Mouse (Mus musculus) layer of hippocampus, adult 2 months (tissue): ENCODE measurements at regions not wholly inside any gene's neighbourhood (a gene's known extent, or its start where the extent isn't known, plus 50 kb on each side); places are given as distances from the start of the nearest gene placed in this dataset.

Experiments
- DNase-seq, 2 experiments: peaks; one replicate each; pipeline ENCODE4 v3.0.0; 2022; ENCODE audit warnings: low spot score in 2 of 2
- H3K27ac ChIP-seq: fragments of 200-600 bp; 2 replicates; pipeline ENCODE4 v1.8.1; 2022
- H3K4me3 ChIP-seq: fragments of 200-600 bp; 2 replicates; pipeline ENCODE4 v1.8.1; 2022; ENCODE audit warnings: mild to moderate bottlenecking
- CTCF ChIP-seq: fragments of 200-600 bp; conservative IDR thresholded peaks from 2 replicates; pipeline ENCODE4 v1.8.1; 2022; ENCODE audit warnings: antibody characterized with exemption, mild to moderate bottlenecking, moderate library complexity

DNA sequence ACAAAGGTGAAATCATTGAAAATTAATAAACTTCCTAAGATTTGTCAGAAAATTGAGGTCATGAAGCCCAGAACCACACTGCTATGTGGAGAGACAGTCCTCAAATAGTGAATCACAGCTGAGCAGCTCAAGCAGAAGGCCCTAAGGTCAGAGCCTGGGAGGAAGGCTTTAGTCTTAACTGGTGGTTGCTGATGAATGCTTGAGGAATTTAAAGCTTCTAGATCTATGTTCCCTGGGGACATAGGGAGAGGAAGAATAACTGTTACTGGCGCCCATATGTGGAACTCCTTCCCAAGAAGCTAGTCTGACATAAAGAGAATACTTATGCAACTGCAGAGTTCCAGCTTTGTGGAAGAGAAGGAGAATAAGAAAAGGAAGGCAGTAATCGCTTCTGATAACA lies 919.5 kb downstream of the D3Ertd751e start:
- Histone ChIP-seq H3K27ac (no peak overlapping the region), H3K4me3 (no peak overlapping the region)
- no peak for DNase-seq
- no peak for TF ChIP-seq CTCF

DNA sequence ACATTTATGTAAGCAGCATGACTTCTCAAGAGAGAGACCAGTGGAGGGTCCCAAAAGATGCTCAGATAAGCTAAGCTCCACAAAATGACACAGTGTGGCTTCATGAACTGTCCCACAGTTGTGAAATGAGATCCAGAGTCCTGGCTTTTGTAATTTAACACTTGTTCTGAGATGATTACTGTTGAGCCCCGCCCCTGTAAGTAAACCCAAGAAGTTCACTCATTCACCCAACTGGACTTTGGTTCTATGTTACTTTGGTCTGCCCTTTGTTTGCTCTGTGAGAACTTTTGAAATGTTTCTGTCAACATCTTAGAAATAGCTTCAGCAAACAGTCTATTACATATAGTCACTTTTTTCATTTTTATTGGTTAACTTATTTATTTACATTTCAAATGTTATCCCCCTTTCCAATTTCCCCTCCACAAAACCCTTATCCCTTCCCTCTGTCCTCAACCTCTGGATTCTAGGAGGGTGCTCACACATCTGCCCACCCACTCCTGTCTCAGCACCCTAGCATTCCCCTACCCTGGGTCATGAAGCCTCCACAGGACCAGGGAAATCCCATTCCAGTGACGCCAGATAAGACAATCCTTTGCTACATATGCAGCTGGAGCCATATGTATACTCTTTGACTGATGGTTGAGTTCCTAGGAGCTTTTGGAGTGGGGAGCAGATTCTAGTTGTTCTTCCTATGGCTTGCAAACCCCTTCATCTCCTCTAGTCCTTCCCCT lies 934.4 kb downstream of the D3Ertd751e start:
- DNase-seq: no peak
- no peak overlapping the region for H3K4me3 ChIP-seq
- no peak for TF ChIP-seq CTCF
- no peak overlapping the region for H3K27ac ChIP-seq

DNA sequence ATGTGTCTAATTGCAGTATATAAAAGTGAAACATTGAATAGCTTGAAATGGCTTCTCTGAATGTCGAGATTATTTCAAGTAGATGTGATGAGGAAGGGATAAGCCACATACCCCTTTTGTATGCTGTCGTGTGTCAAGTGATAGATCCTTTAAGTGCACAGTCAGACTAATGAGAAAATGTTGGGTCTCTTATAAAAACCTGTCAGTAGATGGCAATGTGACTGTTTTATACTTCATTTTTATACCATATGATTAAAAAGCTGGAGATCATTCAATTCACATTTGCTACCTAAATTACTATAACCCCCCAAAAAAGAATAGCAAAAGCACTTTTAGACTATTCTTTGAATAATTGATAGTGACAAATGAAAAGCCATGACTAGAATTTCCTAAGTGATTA lies 952.3 kb downstream of the D3Ertd751e start:
- peak; percentile 66 for TF ChIP-seq CTCF
- no peak overlapping the region for H3K4me3 ChIP-seq
- DNase-seq: no peak
- H3K27ac ChIP-seq: no peak overlapping the region

DNA sequence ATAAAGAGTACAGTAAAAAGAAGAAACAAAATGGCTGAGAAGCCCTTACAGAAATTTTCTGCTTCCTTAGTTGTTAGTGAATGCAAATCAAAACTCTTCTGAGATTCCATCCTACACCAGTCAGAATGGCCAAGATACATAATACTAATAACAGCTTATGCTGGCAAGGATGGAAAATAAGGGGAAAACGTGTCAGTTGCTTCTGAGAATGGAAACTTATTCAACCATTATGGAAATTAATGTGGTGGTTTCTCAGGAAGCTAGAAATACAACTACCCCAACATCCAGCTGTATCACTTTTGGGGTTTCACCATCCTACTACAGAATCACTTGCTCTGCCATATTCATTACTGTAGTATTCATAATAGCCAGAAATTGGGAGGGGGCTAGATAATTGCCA lies 996.5 kb downstream of the D3Ertd751e start:
- no peak for TF ChIP-seq CTCF
- Histone ChIP-seq H3K27ac (no peak overlapping the region), H3K4me3 (no peak overlapping the region)
- no peak for DNase-seq

DNA sequence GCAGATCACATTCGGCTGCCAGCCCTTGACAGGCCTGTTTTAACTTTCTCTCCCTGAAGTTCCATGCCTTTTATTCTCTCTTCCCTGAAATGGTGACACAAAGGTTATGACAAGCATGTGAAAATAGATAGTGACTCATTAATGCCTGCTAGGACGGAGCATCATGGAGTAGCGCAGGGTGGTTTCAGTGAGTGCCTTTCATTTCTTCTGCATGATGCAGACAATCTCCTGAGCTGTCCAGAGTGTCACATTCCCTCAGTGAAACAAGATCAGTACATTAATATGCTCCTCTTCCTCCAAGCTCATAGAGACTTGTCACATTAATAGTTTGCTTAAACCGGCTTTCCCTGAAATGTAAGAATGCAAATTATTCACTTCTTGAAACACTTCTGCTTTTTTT lies 1010.7 kb downstream of the D3Ertd751e start:
- Histone ChIP-seq H3K27ac (no peak overlapping the region), H3K4me3 (no peak overlapping the region)
- TF ChIP-seq CTCF: no peak
- DNase-seq: no peak

DNA sequence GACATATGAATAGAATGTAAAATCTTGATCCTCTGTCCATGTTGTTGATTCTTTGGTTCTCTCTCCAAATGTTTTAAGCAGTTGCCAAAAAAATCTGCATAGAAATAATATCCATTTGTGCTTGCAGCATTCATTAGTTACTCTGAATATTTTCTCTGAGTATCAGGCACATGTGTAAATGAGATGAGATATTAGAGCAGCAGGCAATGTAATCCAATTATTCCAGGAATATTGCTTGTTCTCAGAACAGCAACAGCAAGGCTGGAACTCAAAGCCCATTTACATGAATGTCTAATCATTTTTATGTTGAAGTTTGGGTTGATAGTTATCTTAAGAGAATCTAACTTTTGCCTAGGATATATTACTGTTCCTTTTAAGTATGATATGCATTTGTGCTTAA lies 1014.9 kb downstream of the D3Ertd751e start:
- H3K27ac ChIP-seq: peak overlapping the region; percentile 54
- H3K4me3 ChIP-seq: no peak overlapping the region
- no peak for TF ChIP-seq CTCF
- no peak for DNase-seq

DNA sequence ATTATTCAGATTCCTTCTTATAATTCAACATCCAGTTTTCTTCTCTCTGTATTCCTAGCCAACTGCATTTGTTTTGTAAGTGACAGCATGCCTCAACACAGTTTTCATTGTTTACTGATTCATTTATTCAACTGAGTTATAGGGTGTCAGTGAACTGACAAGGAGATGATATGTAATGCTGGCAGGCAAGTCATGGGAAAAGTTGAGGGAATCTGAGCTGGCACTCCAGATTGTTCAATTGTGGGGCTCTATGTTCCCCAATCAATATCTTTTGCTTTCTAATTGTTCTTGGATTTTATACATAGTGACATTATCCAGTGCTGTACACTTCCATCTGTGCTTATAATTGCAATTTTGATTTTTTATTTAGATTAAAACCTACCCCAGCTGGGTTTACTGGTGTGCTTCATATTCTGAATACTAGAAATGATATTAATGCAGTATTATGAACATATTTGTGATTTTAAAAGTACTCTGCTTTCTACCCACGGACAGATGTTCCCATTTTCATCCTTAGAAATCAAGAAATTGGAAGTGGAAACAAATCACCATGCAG lies 1015.5 kb downstream of the D3Ertd751e start:
- Histone ChIP-seq H3K4me3 (no peak overlapping the region), H3K27ac (peak overlapping the region; percentile 54)
- DNase-seq: peak in 1 of 2 experiments; percentile 60
- TF ChIP-seq CTCF: no peak

DNA sequence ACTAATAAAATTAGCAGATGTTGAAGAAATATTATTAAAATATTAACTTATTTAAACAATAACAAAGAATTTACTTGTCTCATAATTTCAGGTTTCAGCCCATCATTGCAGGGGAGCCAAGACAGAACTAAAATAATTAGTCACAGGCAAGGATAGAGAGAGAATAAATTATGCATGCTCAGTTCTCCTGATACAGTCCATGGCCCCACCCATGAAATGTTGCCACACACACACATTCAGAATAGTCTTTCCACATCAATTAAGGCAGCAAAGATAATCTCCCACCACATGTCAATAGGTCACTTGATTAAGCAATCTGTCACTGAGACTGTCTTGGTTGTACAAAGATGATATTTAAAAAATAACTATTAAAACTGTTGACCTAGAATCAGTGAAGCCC lies 1019.8 kb downstream of the D3Ertd751e start:
- Histone ChIP-seq H3K27ac (no peak overlapping the region), H3K4me3 (no peak overlapping the region)
- TF ChIP-seq CTCF: no peak
- DNase-seq: no peak

DNA sequence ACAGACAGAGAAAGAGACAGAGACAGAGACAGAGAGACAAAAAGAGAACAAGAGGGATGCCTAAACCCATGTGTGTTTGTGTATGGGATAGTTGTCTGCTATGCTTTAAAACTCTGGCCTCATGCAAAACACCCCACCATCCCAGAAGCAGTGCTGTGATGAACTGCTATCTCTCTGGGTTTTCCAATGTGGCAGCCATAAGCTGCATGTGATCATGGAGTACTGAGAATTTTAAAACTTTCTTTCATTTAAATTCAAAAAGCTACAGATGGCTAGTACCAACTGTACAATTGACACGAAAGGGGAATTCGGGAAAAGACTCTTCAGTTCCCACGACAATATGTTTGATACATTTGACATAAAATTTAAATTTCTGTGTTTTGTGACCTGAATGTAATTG lies 1041.1 kb downstream of the D3Ertd751e start:
- no peak for DNase-seq
- H3K27ac ChIP-seq: no peak overlapping the region
- TF ChIP-seq CTCF: no peak
- H3K4me3 ChIP-seq: no peak overlapping the region

DNA sequence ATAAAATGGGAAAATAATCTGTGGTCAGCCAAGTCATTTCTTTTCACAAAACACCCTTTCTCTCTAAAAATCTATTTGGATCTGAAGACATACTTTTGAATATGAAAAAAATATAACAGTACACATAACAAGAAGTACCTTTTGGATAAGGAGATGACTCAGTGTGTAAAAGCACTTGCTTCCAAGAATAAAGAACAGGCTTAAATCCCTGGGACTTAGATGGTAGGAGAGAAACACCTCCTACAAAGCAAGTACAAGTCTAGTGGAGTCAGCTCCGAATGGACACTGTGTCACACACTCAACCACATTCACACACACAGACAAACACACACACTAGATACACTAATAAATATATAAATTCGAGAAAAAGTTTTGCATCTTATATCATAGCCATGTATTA lies 1041.8 kb downstream of the D3Ertd751e start:
- no peak overlapping the region for H3K4me3 ChIP-seq
- H3K27ac ChIP-seq: no peak overlapping the region
- TF ChIP-seq CTCF: no peak
- DNase-seq: no peak

DNA sequence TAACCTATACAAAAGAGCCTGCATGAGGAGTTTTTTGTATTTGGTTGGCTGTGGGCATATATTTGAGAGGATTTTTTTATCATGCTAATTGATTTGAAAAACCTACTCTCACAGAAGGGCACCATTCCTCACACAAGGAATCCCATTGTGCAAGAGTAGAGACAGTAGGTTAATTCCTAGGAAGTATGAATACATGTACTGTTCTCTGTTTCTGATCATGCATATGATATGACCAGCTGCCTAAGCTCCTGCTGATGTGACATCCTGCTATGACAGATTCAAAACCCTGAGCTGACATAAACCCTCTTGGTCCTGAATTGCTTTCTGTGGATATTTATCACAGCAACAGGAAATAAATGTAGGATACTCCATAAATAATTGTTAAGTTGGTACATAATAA lies 1048.0 kb downstream of the D3Ertd751e start:
- H3K4me3 ChIP-seq: no peak overlapping the region
- no peak overlapping the region for H3K27ac ChIP-seq
- DNase-seq: no peak
- no peak for TF ChIP-seq CTCF

DNA sequence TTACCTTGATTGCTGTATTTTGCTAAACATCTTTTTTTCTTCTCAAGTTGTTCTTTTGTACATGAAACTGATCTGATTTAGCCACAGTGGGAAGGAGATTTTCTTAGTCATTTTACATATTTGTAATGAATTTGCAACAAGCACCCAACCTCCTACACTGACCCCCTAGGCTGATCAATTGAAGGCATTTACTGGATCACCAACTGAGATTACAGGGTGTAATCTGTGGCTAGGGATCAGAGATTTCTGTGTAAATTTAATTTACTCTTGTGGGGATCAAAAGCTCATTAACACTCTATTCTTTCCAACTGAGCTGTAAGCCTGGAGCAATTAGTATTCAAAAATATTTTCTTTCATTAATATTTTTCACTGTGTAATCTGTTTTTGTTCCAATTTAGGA lies 1049.5 kb downstream of the D3Ertd751e start:
- TF ChIP-seq CTCF: no peak
- Histone ChIP-seq H3K27ac (no peak overlapping the region), H3K4me3 (no peak overlapping the region)
- no peak for DNase-seq

DNA sequence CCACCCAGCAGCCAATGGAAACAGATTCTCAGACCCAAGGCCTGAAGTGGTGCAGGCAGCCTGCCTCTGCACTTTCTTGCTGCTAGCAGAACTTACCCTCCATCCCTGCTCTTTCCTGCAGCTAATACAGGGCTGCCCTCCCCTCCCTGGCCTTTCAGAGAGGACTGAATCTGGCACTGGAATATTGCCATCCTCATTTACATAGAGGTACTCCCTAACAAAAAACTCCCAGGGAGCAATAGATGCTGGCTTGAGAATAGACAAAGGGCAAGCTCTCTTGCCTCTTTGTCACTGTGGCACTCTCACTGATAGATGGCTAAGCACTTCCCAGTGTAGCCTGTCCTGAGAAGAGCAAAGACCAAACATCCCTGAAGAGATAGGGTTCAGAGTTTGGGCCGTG lies 1088.0 kb downstream of the D3Ertd751e start:
- TF ChIP-seq CTCF: no peak
- H3K4me3 ChIP-seq: no peak overlapping the region
- no peak overlapping the region for H3K27ac ChIP-seq
- no peak for DNase-seq

DNA sequence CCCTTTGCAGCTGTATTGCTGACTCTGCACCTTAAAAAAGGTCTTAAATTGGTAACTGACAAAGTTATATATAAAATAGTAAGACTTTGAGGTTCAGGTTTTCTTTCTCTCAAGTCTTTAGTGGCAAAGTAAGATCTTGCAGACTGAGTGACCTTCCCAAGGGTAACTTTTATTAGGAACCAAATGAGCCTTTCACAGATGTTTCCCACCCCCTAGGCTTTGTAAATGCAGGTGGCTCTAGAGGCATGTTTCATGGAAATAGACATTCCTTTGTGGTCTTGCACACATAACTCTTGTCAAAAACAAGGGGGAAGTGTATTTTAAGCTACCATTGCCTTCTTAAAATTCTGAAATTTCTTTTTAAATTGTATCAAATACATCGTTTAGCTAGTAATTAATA lies 1125.0 kb downstream of the D3Ertd751e start:
- H3K27ac ChIP-seq: no peak overlapping the region
- no peak overlapping the region for H3K4me3 ChIP-seq
- TF ChIP-seq CTCF: no peak
- no peak for DNase-seq
